Mouse (Mus musculus) left cerebral cortex, postnatal 14 days (tissue): ENCODE results near the gene Olfr353. TPM values are rescaled to one million over a fixed set of nuclear protein-coding genes. Genes with fewer than 3 reads are reported as not detected.

Source experiments
- DNase-seq, 2 experiments: peaks; one replicate each; pipeline ENCODE4 v3.0.0; 2021 to 2022; ENCODE audit warnings: low spot score in 2 of 2, mixed read lengths in 1 of 2
- intact Hi-C: fragments of 180-260 bp; cut with DNase I; formaldehyde crosslinking; loops from one replicate; pipeline ENCODE4 v1.15.1; 2025
- long read RNA-seq, 2 experiments: library from polyadenylated mRNA; stranded (forward); transcript quantifications; one replicate each; pipeline ENCODE4 v2.0.0; 2021
- total RNA-seq, 2 experiments: library from RNA; stranded (reverse); gene quantifications; 2 replicates each; pipeline ENCODE4 v1.2.3; 2021

Olfr353 gene
- total RNA-seq: not detected
- long read RNA-seq, experiment 1: 0 reads
- long read RNA-seq, experiment 2: 0 reads

- intact Hi-C loops: no loop called here
- no peak for DNase-seq
These were observed at the start of gene Olfr353 for GRCm38 (mm10) chr2:36892836-36893235. Gene Olfr353, minus strand, starts transcription at chr2:36892936.

- no peak for DNase-seq
- intact Hi-C loops: no loop called here
These were observed 44.1 kb upstream of the Olfr353 start, which contains the start of gene Olfr356 for GRCm38 (mm10) chr2:36936821-36937220. Gene Olfr356, plus strand, starts transcription at chr2:36937121.

GRCm38 (mm10) chr2:36928797-36929196 lies 36.1 kb upstream of the Olfr353 start, which contains the start of gene Olfr355:
Gene Olfr355, minus strand, starts transcription at chr2:36928897.
- intact Hi-C loops: no loop called here

GRCm38 (mm10) chr2:36905380-36905779 lies 12.6 kb upstream of the Olfr353 start, which contains the start of gene Olfr354:
Gene Olfr354, plus strand, starts transcription at chr2:36905680.
- no peak for DNase-seq
- intact Hi-C loops: no loop called here

More at GRCm38 (mm10) chr2:36928797-36929196, 36.1 kb upstream of the Olfr353 start, which contains the start of gene Olfr355:
- DNase-seq: no peak

- no peak for DNase-seq
- intact Hi-C loops: no loop called here
These were observed 4.4 kb upstream of the Olfr353 start for GRCm38 (mm10) chr2:36897114-36897513.

GRCm38 (mm10) chr2:36868160-36868559 lies 24.6 kb downstream of the Olfr353 start, which contains the start of gene Olfr352:
Gene Olfr352, plus strand, starts transcription at chr2:36868460.
- no peak for DNase-seq
- intact Hi-C loops: no loop called here

- intact Hi-C loops: no loop called here
- DNase-seq: no peak
These were observed 30.2 kb downstream of the Olfr353 start, which contains the start of gene Olfr351 for GRCm38 (mm10) chr2:36862560-36862959. Gene Olfr351, minus strand, starts transcription at chr2:36862660.

GRCm38 (mm10) chr2:36846010-36846409 lies 46.7 kb downstream of the Olfr353 start, which contains the start of gene Olfr350:
Gene Olfr350, plus strand, starts transcription at chr2:36846310.
- DNase-seq: no peak
- intact Hi-C loops: no loop called here

Other genes starting within 250 kb of the Olfr353 start
- not detected for gene Olfr346, start 207.1 kb downstream of the Olfr353 start, total RNA-seq
- not detected for gene Olfr347, start 161.0 kb downstream of the Olfr353 start, total RNA-seq
- not detected for gene Olfr348, start 108.7 kb downstream of the Olfr353 start, total RNA-seq
- gene Olfr50, start 102.4 kb downstream of the Olfr353 start, total RNA-seq: not detected
- not detected for gene Olfr3, start 75.9 kb downstream of the Olfr353 start, total RNA-seq
- gene Olfr350, start 46.6 kb downstream of the Olfr353 start, total RNA-seq: not detected
- not detected for gene Olfr351, start 30.3 kb downstream of the Olfr353 start, total RNA-seq
- not detected for gene Olfr352, start 24.5 kb downstream of the Olfr353 start, total RNA-seq
- gene Olfr354, start 12.7 kb upstream of the Olfr353 start, total RNA-seq: under 1 TPM in 1 of 2 experiments, not detected in 1; 0.04 TPM
- gene Olfr355, start 36.0 kb upstream of the Olfr353 start, total RNA-seq: not detected
- not detected for gene Olfr356, start 44.2 kb upstream of the Olfr353 start, total RNA-seq
- gene Olfr357, start 100.9 kb upstream of the Olfr353 start, total RNA-seq: not detected
- gene Olfr358, start 116.4 kb upstream of the Olfr353 start, total RNA-seq: not detected
- gene Olfr360, start 172.8 kb upstream of the Olfr353 start, total RNA-seq: not detected
- gene Olfr361, start 196.4 kb upstream of the Olfr353 start, total RNA-seq: not detected
- not detected for gene Olfr362, start 225.0 kb upstream of the Olfr353 start, total RNA-seq
- not detected for gene Olfr364-ps1, start 246.4 kb upstream of the Olfr353 start, total RNA-seq